Mouse (Mus musculus) MEL (cell line): ENCODE data around the gene Mchr1.

Experiments
- CHD1 ChIP-seq: IDR thresholded peaks from 2 replicates; pipeline ENCODE4 v1.6.1; 2012; ENCODE audit warnings: low read depth, mild to moderate bottlenecking, inconsistent platforms, low read length, improper control_type of control experiment
- CHD2 ChIP-seq: IDR thresholded peaks from 2 replicates; pipeline ENCODE4 v1.6.1; 2011; ENCODE audit warnings: low read length, improper control_type of control experiment
- CTCF ChIP-seq, 3 experiments: IDR thresholded peaks in 2 of 3; conservative IDR thresholded peaks in 1 of 3; 2 replicates each; pipeline ENCODE4 v1.5.1; 2011 to 2012; ENCODE audit warnings: low read length in 3 of 3, low read depth in 2 of 3, mild to moderate bottlenecking in 2 of 3, improper control_type of control experiment in 1 of 3, inconsistent platforms in 1 of 3, mixed read lengths in 1 of 3, moderate library complexity in 1 of 3; ENCODE audit not compliant: control insufficient read depth in 1 of 3, insufficient read depth in 1 of 3, poor library complexity in 1 of 3, severe bottlenecking in 1 of 3
- EP300 ChIP-seq, 2 experiments: IDR thresholded peaks; 2 replicates each; pipeline ENCODE4 v1.6.1; 2011; ENCODE audit warnings: improper control_type of control experiment in 2 of 2, low read length in 2 of 2, low read depth in 1 of 2, mild to moderate bottlenecking in 1 of 2
- MAX ChIP-seq: IDR thresholded peaks from 2 replicates; pipeline ENCODE4 v1.6.1; 2011; ENCODE audit warnings: low read length, improper control_type of control experiment
- MEF2A ChIP-seq: IDR thresholded peaks from 2 replicates; pipeline ENCODE4 v1.6.1; 2014; ENCODE audit warnings: low read depth, mild to moderate bottlenecking, inconsistent platforms, low read length, improper control_type of control experiment; ENCODE audit not compliant: poor library complexity, insufficient replicate concordance, severe bottlenecking; ENCODE audit errors: extremely low read depth
- NRF1 ChIP-seq: IDR thresholded peaks from 2 replicates; pipeline ENCODE4 v1.6.1; 2014; ENCODE audit warnings: low read depth, mild to moderate bottlenecking, inconsistent platforms, low read length, improper control_type of control experiment, moderate library complexity; ENCODE audit not compliant: poor library complexity, insufficient read depth, severe bottlenecking
- POLR2A ChIP-seq, 2 experiments: IDR thresholded peaks; 2 replicates each; pipeline ENCODE4 v1.6.1; 2011 to 2012; ENCODE audit warnings: low read length in 2 of 2, mild to moderate bottlenecking in 2 of 2, control low read depth in 1 of 2, improper control_type of control experiment in 1 of 2, low read depth in 1 of 2, moderate library complexity in 1 of 2; ENCODE audit not compliant: control insufficient read depth in 1 of 2, insufficient read depth in 1 of 2, poor library complexity in 1 of 2

DNA sequence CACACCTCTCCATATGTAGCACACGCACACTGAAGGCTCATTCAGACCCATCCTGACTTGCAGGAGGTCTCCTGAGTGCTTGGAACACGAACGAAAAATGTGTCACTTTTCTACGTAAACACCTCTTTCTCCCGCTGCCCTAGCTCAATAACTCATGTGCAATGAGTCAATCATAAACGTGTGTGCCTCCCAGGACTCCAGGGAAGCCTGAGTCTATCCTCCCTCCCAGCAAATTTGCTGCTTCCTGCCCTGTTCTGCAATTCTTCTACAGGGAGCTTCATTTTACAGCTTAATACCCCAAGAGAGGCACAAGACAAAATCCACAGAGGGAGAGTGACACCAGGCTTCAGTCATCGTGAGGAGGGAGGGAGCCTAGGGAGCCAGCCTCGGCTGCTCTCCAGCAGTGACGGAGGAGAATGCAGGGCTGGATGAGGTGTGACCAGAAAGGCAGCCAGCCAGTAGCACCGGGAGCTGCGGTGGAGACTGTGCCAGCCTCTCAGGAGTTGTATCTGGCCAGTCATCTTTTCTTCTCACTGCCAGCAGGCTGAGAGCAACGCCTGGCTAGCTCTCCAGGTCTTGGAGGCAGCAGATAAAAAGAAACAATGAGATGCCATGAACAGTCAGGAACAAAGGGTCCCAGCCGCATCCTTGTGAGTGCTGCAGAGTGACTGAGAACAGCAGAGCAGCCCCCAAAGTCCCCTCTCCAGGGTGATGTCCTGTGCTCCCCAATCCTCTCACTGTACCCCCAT lies 37.2 kb downstream of the Mchr1 start:
- TF ChIP-seq CHD2 (no peak), POLR2A (IDR thresholded peaks at IDR 0.05; ENCODE audit: control insufficient read depth in 1 of 2, insufficient read depth in 1 of 2, low read depth in 1 of 2, low read length in 2 of 2, poor library complexity in 1 of 2) (no peak), CHD1 (no peak), EP300 (IDR thresholded peaks at IDR 0.05; ENCODE audit: low read depth in 1 of 2, low read length in 2 of 2) (no peak), MEF2A (no peak), CTCF (IDR thresholded peaks at IDR 0.05 in 2 of 3, conservative IDR thresholded peaks at IDR 0.05 in 1 of 3; ENCODE audit: control insufficient read depth in 1 of 3, insufficient read depth in 1 of 3, low read depth in 2 of 3, low read length in 3 of 3, poor library complexity in 1 of 3, severe bottlenecking in 1 of 3) (no peak), NRF1 (no peak), MAX (no peak)
